Mouse (Mus musculus) heart, postnatal 36 days (tissue): ENCODE measurements at regions not wholly inside any gene's neighbourhood (a gene's known extent, or its start where the extent isn't known, plus 50 kb on each side); places are given as distances from the start of the nearest gene placed in this dataset.

ENCODE experiments used
- microRNA-seq, 2 experiments: library from miRNA; unstranded; fragments of <30 nt; microRNA quantifications; one replicate each; pipeline ENCODE4 v1.2.0; 2021; ENCODE audit warnings: borderline number of aligned reads in 2 of 2

Small RNAs in the stretch of these regions (microRNA-seq; reads per million reads assigned to microRNA genes)
- gene Gm23659, result 0 reads per million in 2 experiments
